Mouse (Mus musculus) right cerebral cortex, adult 18-20 months (tissue): Measurements from ENCODE around the gene Acmsd.
A peak's percentile ranks its signal among the peaks of the same experiment; 100 is the strongest.
"Not testable (repeated sequence)": the region's sequence is repeated elsewhere in the genome, so short reads cannot be mapped to it uniquely, and the experiment has no call there.

Experiments used
- DNase-seq: peaks from one replicate; pipeline ENCODE4 v3.0.0; 2022; ENCODE audit warnings: mixed read lengths

The Acmsd gene

GRCm38 (mm10) chr1:127729096-127729495 is at the start of gene Acmsd:
Gene Acmsd (plus strand): TSS chr1:127729413.
- no peak for DNase-seq

- DNase-seq: no peak
These were observed 49.6 kb upstream of the Acmsd start, which contains the start of gene Tmem163 for GRCm38 (mm10) chr1:127679498-127680133. Gene Tmem163 (minus strand): TSS chr1:127679548.

DNA sequence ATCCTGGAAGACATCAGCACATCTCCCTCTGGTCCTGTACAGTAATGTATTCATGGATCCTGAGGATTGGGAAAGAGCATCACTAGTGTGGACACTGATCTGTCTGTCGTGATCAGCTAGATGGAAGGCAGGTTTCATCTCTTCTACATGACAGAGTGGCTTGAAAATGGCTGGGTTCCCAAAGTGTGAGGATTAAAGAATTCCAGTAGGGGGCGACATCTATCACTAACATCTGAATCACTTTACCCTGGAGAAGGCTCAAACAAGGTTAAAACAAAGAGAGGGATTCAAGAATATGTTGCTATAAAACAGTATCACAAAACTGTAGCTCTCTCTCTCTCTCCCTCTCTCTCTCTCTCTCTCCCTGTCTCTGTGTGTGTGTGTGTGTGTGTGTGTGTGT is 32.7 kb upstream of the Acmsd start:
- DNase-seq: no peak

- DNase-seq: no peak
These were observed 27.0 kb upstream of the Acmsd start for GRCm38 (mm10) chr1:127702187-127702586.

GRCm38 (mm10) chr1:127706269-127706668 is 22.9 kb upstream of the Acmsd start:
- no peak for DNase-seq

GRCm38 (mm10) chr1:127716441-127716840 is 12.8 kb upstream of the Acmsd start:
- peak; percentile 49 for DNase-seq

DNA sequence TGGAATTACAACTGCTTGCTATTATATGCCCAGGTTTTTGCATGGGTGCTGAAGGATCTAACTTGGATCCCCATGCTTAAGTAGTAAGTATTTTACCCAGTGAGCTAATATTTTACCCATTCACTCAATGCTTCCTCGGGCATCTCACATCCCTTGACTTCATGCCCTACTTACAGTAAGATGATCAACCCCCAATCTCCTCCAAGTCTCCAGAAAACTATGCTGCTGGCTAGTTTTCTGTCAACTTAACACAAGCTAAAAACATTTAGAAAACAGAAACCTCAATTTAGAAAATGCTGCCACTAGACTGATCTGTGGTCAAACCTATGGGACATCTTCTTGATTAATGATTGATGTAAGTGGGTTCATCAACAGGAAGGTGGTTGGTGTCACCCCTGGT is 10.9 kb upstream of the Acmsd start:
- DNase-seq: no peak

DNA sequence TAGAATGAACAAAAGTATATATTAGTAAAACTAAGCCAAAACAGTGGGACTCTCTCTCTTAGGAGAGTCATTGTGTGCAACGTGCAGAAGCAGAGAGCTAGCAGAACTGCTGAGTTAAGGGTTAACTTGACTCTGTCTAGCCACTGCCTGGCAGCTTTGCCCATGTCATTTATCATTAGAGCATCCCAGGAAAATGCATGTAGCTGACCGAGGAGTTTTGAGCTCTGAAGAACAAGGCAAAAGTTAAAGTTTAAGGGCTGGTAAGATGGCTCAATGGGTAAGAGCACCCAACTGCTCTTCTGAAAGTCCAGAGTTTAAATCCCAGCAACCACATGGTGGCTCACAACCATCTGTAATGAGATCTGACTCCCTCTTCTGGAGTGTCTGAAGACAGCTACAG is 5.6 kb upstream of the Acmsd start:
- DNase-seq: no peak

GRCm38 (mm10) chr1:127731086-127731485 is 1.9 kb downstream of the Acmsd start:
- DNase-seq: no peak

DNA sequence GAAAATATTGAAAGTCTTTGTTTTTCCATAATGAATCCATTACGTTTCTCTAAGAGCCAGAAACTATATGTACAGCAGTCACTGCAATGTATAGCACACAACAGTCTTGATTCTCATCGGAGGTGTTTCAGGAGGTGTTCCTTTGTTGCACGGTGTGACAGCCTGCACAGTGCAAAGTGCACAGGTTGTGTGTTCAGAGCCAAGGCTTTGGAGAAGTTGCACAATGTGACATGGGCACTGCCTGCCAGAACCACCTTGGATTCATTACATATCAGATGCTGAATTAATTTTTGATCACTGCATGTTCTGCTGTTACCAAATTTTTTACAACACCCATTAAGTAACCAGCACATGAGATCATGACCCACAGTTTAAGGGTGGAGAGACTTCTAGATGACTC is 3.2 kb downstream of the Acmsd start:
- no peak for DNase-seq

DNA sequence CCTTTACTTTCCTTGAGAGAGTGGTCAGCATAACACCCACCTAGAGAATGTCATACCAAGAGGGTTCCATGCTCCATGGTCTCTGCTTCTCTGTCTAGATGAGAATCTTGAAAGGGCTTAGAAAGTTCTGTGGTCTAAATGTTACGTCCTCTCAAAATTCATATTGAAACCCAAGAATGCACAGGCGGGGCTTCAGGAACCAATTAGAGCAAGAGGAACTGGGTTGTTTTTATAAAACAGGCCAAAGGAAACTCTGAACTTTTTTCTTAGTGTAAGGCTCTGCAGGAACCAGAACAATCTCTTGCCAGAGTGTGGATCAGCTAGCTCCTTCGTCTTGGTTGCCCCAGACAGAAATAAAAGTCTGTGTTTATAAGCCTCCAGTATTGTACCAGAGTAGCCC is 3.6 kb downstream of the Acmsd start:
- DNase-seq: no peak

DNA sequence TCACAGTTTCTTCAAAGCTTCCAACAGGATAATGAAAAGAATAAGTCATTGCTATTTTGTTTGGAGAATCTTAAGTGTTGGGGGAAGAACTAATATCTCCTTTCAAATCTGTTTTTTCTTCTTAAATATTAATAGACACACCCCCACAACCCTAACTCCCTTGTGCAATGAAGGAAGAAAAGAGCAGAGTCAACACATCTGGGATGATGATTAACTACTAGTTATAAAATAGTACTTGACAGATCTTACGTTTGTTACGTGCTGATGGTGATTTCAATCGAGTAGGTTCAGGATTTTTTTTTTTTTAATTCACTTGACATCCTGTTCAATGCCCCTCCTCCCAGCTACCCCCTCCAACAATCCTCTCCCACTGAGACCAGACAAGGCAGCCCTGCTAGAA is 6.1 kb downstream of the Acmsd start:
- DNase-seq: no peak

DNA sequence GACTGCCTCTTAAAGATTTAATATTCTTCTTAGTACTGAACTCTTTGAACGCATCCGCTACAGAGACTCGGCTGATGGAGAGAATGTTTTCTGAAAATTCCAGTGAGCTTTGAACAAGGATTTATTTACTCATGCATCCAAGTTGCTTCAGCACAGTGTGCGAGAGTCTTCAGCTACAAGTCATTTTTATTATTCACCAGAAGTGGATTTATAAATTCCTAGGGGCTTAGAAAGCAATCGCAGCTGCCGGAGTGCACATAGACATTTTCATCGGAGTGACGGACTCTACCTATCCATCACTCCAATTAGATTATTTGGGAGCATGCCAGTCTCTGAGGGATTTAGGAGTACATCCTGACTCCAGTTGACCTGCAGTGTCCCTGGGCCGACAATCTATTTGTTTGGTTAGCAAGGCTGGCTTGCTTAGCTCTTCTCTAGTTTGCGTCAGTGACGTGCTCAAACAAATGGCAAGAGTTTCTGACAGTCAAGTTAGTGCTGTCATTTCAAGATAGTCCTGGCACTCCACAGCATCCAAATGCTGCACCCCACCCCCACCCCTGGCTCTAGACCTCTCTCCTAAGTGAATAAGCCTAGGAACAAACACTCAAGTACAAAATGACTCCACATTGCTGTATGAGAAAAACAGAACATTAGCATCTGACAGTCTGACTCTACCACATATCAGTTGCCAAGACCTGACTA is 21.3 kb downstream of the Acmsd start:
- no peak for DNase-seq

GRCm38 (mm10) chr1:127755806-127756205 is 26.6 kb downstream of the Acmsd start:
- no peak for DNase-seq

- DNase-seq: no peak
These were observed 27.3 kb downstream of the Acmsd start for GRCm38 (mm10) chr1:127756331-127757163.

GRCm38 (mm10) chr1:127757164-127757545 is 27.9 kb downstream of the Acmsd start:
- not testable (repeated sequence) for DNase-seq

DNA sequence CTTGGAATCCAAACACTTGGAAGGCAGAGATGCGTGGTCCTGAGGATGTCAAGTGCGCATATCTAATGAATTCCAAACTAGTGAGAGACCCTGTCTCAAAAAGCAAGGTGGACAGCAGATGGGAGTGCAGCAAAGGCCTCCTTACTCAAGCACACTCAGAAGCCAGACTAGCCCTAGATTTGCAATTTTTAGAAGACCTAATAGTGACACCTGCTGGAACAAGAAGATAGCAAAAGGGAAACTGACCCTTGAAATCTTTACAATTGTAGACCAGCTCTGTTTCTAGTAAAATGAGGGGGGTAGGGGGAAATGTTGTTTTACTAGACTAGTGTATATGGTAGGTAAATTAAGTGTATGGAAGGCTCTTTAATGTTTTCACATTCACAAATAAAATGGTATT is 36.3 kb downstream of the Acmsd start:
- DNase-seq: no peak

DNA sequence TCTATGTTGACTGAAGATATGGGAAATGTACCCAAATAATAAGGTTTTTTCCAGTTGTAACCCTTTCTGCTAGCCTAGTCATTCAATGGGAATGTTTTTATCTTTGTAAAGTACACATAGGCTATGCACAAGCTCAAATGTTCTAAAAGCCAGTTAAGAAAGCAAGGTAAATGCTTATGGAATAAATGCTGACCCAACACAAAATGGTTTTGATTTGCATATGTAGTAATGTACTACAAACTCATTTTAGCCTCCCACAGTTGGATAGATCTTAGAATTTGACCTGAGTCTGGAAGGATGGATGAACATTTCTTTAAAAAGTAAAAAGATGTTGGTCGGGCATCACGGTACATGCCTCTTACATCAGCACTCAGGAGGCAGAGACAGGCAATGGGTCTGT is 37.5 kb downstream of the Acmsd start:
- DNase-seq: no peak

- DNase-seq: no peak
These were observed 44.1 kb downstream of the Acmsd start for GRCm38 (mm10) chr1:127773198-127773802.

DNA sequence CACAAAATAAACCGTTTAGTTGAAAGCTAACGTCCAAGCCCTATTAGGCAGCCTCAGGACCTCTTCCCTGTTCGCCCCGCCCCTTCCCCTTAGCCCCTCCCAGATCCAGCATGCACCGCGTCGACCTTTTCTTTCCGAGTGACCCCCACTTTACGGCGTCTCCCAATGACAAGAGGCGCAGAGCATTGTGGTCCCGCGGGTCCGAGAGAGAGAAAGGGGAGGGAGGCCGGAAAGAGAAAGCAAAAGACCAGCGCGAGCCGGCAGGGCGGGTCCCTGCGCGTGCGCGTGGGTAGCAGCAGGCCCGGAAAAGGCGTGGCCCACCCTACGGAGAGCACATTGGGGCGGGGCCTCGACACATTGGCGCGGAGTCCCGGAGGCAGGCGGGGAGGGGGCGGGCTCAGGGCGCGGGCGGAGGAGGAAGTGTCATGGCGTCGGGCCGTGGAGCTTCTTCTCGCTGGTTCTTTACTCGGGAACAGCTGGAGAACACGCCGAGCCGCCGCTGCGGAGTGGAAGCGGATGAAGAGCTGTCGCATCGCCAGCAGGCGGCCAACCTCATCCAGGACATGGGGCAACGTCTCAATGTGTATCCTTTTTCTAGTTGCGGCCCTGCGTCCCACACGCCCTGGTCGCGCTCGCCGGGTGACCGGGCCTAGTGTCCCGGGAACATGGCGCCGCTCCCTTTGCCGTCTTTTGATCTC is 44.7 kb downstream of the Acmsd start, which contains the start of gene Ccnt2:
TSS of gene Ccnt2 (plus strand) at position 362 of the 698 bp plus-strand sequence.
- DNase-seq: peak; percentile 99

DNA sequence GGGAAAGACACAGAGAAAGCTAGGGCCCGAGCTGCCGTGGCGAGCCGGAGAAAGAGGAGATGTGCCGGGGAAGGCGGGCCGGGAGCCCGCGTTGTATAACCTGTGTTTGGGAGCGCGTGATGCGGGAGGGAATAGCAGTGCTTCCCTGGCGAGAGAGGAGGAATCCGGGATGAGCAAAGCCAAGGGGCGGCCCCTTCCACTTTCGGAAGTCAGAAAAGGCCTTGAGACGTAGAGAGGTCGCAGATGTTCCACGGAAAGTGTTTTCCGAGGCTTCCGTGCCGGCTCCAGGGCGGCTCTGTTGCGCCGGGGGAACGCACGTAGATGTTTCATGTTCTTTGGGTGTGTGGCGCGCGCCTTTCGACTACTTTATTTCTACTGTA is 45.3 kb downstream of the Acmsd start:
- peak; percentile 68 for DNase-seq

DNA sequence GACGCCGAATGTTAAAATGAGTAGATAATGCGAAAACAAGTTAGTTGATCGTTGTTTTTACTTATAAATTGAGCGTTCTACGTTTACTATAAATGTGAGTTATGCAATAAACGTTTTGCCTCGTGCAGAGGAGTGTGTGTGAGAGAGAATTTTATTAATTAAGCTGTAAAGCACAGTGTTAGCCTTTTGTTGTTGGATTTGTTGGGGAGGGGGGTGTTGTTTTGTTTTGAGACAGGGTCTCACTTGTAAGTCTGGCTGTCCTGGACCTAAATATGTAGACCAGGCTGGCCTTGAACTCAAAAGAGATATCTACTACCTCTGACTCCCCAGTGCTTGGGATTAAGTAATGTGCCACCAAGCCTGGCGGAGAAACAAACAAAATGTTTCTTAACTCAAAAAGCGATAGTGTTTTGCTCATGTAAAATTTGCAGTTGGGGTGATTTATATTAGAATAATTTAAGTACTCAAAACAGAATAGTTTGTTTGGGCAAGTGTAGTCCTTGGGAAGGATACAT is 46.0 kb downstream of the Acmsd start:
- DNase-seq: no peak
